Mouse (Mus musculus): ENCODE measurements around the gene Stpg4. TPM values are rescaled to one million over a fixed set of nuclear protein-coding genes. Genes with fewer than 3 reads are reported as not detected.

The Stpg4 gene
- total RNA-seq, 2 experiments from 2014 or later, result not detected

DNA sequence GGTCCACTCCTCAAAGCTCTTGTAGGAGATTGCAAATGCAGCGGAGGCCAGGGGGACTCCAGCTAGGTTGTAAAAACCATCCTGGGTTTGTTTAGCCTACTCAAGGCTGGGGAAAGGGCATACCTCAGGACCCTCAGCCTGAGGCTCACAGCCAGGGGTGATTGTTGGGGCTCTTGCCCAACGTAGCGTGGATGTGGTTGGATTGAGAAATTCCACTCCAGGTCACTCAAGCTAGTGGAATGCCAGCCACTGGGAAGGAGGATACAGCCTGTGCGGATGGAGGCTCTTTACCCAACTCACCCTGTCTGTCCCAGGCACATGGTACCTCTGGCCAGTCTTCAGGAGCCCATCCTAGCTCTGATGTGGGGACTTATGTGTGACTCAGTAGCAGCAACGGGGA, 71.3 kb downstream of the Stpg4 start:
- intact Hi-C loops (cut with DNase I; ENCODE audit: low total_unique reads), result no loop called here
- no peak for DNase-seq

DNA sequence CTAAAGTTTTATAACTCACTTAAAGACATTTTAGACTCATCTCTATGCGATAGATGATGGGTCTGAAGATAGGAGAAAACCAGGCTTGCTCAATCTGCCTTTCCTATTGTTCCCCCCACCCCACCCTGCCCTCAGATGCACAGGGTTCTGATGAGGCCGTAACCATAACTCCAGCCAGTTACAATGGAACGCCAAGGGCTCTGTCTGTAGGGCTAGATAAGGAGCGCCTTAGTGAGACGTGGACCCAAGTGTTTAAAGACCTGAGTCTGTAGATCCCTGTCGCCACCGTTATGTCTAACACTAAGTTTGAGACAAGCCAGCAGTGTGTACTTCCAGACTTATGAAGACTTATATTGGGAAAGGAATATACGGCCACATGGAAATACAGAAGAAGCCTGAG, 72.1 kb downstream of the Stpg4 start:
- intact Hi-C loops (cut with DNase I; ENCODE audit: low total_unique reads), result no loop called here
- DNase-seq, result no peak

DNA sequence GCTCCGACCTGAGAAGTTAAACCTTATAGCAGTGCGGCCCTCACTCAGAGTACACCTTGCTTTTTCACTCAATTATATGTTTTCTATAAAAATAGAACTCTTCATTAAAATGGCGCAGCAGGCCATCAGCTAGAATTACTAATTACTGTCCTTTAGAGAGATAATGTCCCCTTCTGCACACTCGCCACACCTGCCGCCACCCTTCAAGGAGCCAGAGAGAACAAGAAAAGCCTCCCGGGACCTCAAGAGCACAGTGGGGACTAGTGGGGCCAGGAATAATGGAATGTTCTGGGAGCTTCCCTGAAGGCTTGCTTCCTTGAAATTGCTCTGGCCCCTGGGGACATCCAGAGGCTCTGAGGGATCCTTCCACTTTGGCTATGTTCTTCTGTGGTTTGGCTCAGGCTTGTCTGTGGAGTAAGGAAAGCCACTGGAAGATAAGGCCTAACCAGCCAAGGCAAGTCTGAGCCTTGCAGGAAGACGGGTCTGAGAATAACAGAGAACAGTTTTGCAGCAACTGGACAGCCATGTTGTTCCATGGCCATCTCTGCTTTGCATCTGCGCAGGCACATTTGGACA, 73.7 kb downstream of the Stpg4 start:
- no peak for DNase-seq
- intact Hi-C loops (cut with DNase I; ENCODE audit: low total_unique reads), result no loop called here

- intact Hi-C loops (cut with DNase I; ENCODE audit: low total_unique reads), result no loop called here
- DNase-seq, result no peak
These were observed 74.7 kb downstream of the Stpg4 start for GRCm38 (mm10) chr17:87352898-87353225.

GRCm38 (mm10) chr17:87352106-87352897, 75.2 kb downstream of the Stpg4 start:
- DNase-seq, result peak; percentile 45
- intact Hi-C loops (cut with DNase I; ENCODE audit: low total_unique reads), result no loop called here

- peak; percentile 86 for DNase-seq
- intact Hi-C loops (cut with DNase I; ENCODE audit: low total_unique reads), result no loop called here
These were observed 76.1 kb downstream of the Stpg4 start for GRCm38 (mm10) chr17:87351241-87352105.

GRCm38 (mm10) chr17:87350471-87351240, 76.9 kb downstream of the Stpg4 start:
- peak; percentile 67 for DNase-seq
- intact Hi-C loops (cut with DNase I; ENCODE audit: low total_unique reads), result no loop called here

GRCm38 (mm10) chr17:87349575-87349974, 78.0 kb downstream of the Stpg4 start:
- DNase-seq, result no peak

DNA sequence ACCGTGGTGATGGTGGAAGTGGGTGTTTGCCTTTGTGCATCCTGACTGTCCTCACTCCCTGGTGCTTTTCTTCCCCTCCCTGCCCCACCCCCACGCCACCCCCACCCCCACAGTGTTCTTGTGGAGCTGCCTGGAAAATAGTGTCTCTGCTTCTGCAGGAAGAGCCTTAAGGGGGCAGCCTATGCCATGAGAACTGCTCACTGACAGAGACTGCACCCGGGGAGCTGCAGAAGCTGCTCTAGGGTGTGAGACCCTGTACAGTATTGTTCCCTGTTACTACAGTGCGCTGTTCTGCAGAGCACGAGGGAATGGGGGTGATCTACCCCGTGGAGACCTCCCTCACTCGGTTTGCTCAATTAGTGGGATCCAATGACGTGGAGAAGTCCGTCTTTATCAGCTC, 78.5 kb downstream of the Stpg4 start:
- intact Hi-C loops (cut with DNase I; ENCODE audit: low total_unique reads), result no loop called here
- no peak for DNase-seq

More at GRCm38 (mm10) chr17:87349575-87349974, 78.0 kb downstream of the Stpg4 start:
- intact Hi-C loops (cut with DNase I; ENCODE audit: low total_unique reads), result no loop called here

DNA sequence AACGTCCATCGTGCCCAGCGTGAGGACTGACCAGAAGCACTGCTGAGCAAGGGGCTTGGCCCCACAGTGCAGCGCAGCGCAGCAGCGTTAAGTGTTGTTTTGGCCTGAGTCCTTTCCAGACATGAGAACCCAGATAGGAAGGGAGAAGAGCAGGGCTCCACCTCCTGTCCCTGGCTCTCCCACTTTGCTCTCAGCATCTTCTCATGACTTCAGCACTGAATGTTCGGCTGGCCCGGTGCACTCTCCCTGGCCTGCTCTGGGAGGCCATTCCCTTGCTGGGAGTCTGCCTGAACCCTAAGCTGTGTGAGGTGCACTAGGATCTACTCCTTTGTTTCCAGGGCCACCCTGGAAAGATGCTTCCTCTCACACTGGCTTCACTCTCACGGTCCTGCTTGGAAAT, 79.2 kb downstream of the Stpg4 start:
- no peak for DNase-seq
- intact Hi-C loops (cut with DNase I; ENCODE audit: low total_unique reads), result no loop called here

GRCm38 (mm10) chr17:87345252-87345593, 82.3 kb downstream of the Stpg4 start:
- no peak for DNase-seq
- intact Hi-C loops (cut with DNase I; ENCODE audit: low total_unique reads), result no loop called here

GRCm38 (mm10) chr17:87344441-87345251, 82.9 kb downstream of the Stpg4 start:
- peak; percentile 36 for DNase-seq
- intact Hi-C loops (cut with DNase I; ENCODE audit: low total_unique reads), result no loop called here

DNA sequence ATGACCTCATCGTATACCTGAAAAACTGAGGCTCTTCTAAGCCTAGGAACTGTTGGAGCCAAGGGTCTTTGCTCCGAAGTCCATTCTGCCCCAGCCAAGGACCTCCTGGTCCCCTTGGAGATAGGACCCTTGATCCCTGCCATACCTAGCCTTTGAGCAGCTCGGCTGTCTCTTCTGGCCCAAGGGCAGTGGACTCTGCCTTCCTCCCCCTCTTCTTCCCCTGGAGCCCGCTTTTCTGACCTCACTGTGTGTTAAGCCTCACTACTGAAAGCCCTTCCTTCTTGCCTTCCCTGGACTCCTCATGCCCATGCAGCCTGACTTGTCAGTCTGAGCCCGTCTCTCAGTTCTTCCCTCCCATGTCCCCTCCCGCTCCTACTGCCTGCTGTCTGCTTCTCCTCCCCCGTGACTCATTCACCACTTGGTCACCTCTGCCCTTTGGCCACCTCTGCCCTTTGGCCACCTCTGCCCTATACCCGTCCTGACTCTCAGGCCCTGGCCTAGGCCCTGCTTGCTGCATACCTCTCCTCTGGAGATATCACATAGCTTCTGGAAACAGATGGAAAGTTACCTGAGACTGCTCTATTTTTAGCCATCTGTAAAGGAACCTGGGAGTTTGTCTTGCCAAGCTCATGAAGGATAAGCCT, 84.4 kb downstream of the Stpg4 start:
- intact Hi-C loops (cut with DNase I; ENCODE audit: low total_unique reads), result no loop called here
- DNase-seq, result no peak

Other genes with a start within 250 kb of the Stpg4 start
- gene Mcfd2, start 161.8 kb downstream of the Stpg4 start, total RNA-seq (2021), result 10 to 100 TPM; 19.0 to 20.9 TPM
- 10 to 100 TPM; 13.2 to 14.5 TPM for gene Ttc7, start 144.9 kb downstream of the Stpg4 start, total RNA-seq (2021)
- 100 to 1,000 TPM; 175 to 251 TPM for gene Calm2, start 19.2 kb upstream of the Stpg4 start, total RNA-seq (2021)
- under 1 TPM in 1 of 2 experiments, not detected in 1; 0.12 TPM for gene Epcam, start 208.2 kb upstream of the Stpg4 start, total RNA-seq (2021)
- 10 to 100 TPM in 1 of 2 experiments, 1 to 10 TPM in 1; 9.9 to 10.7 TPM for gene Msh2, start 244.6 kb upstream of the Stpg4 start, total RNA-seq (2021)

All from gastrocnemius, postnatal 14 days (tissue).